Mouse (Mus musculus): ENCODE measurements at regions not wholly inside any gene's neighbourhood (a gene's known extent, or its start where the extent isn't known, plus 50 kb on each side); places are given as distances from the start of the nearest gene placed in this dataset.

GRCm38 (mm10) chr2:174555778-174556177, 82.9 kb upstream of the Prelid3b start:
- H3K4me1 ChIP-seq (ENCODE audit: control insufficient read depth, insufficient read depth, low read length), result no peaks in the 10 kb centered on the region
- H3K27ac ChIP-seq (replicated peaks; ENCODE audit: low read depth, low read length), result no peak overlapping the region
- DNase-seq (ENCODE audit: low spot score), result no peak
- ATAC-seq (ENCODE audit: low FRiP score, low read depth), result no peak
- no peaks in the 10 kb centered on the region for H3K36me3 ChIP-seq (ENCODE audit: control insufficient read depth, insufficient read depth, low read length)
- WGBS, result 94% methylated on average over 11 of the region's 11 CpGs
- no peak overlapping the region for H3K4me2 ChIP-seq (replicated peaks; ENCODE audit: low read depth, low read length, severe bottlenecking)
- H3K9ac ChIP-seq (ENCODE audit: low read depth, low read length, severe bottlenecking), result no peak overlapping the region
- TF ChIP-seq POLR2A (IDR thresholded peaks at IDR 0.05; ENCODE audit: borderline replicate concordance, extremely low read depth, insufficient read depth, insufficient read length), result no peak
- no peaks in the 10 kb centered on the region for H3K27me3 ChIP-seq (ENCODE audit: control insufficient read depth, insufficient read depth, low read length)
- H3K4me3 ChIP-seq (replicated peaks; ENCODE audit: low read length), result no peak overlapping the region
- no peaks in the 10 kb centered on the region for H3K9me3 ChIP-seq (ENCODE audit: control insufficient read depth, low read length)

GRCm38 (mm10) chr2:174561828-174562429, 81.4 kb upstream of the Zfp831 start:
- Histone ChIP-seq H3K9me3 (ENCODE audit: control insufficient read depth, low read length) (no peaks in the 10 kb centered on the region), H3K27me3 (ENCODE audit: control insufficient read depth, insufficient read depth, low read length) (no peaks in the 10 kb centered on the region), H3K36me3 (ENCODE audit: control insufficient read depth, insufficient read depth, low read length) (no peaks in the 10 kb centered on the region), H3K4me1 (ENCODE audit: control insufficient read depth, insufficient read depth, low read length) (peaks cover 6% of the 10 kb centered on the region; the same call in 1 of the 2 replicates), H3K4me2 (replicated peaks; ENCODE audit: low read depth, low read length, severe bottlenecking) (no peak overlapping the region), H3K4me3 (replicated peaks; ENCODE audit: low read length) (no peak overlapping the region), H3K27ac (replicated peaks; ENCODE audit: low read depth, low read length) (no peak overlapping the region), H3K9ac (ENCODE audit: low read depth, low read length, severe bottlenecking) (no peak overlapping the region)
- no peak for TF ChIP-seq POLR2A (IDR thresholded peaks at IDR 0.05; ENCODE audit: borderline replicate concordance, extremely low read depth, insufficient read depth, insufficient read length)
- peak; percentile 56 for ATAC-seq (ENCODE audit: low FRiP score, low read depth)
- peak; percentile 53 for DNase-seq (ENCODE audit: low spot score)
- WGBS, result 42% methylated on average over 7 of the region's 7 CpGs

- no peak overlapping the region for H3K9ac ChIP-seq (ENCODE audit: low read depth, low read length, severe bottlenecking)
- no peak for TF ChIP-seq POLR2A (IDR thresholded peaks at IDR 0.05; ENCODE audit: borderline replicate concordance, extremely low read depth, insufficient read depth, insufficient read length)
- no peak overlapping the region for H3K4me3 ChIP-seq (replicated peaks; ENCODE audit: low read length)
- H3K4me2 ChIP-seq (replicated peaks; ENCODE audit: low read depth, low read length, severe bottlenecking), result no peak overlapping the region
- no peak for ATAC-seq (ENCODE audit: low FRiP score, low read depth)
- H3K9me3 ChIP-seq (ENCODE audit: control insufficient read depth, low read length), result no peaks in the 10 kb centered on the region
- H3K36me3 ChIP-seq (ENCODE audit: control insufficient read depth, insufficient read depth, low read length), result no peaks in the 10 kb centered on the region
- 89% methylated on average over 3 of the region's 3 CpGs for WGBS
- peaks cover 6% of the 10 kb centered on the region; the same call in 1 of the 2 replicates for H3K4me1 ChIP-seq (ENCODE audit: control insufficient read depth, insufficient read depth, low read length)
- DNase-seq (ENCODE audit: low spot score), result no peak
- H3K27ac ChIP-seq (replicated peaks; ENCODE audit: low read depth, low read length), result no peak overlapping the region
- H3K27me3 ChIP-seq (ENCODE audit: control insufficient read depth, insufficient read depth, low read length), result no peaks in the 10 kb centered on the region
These were observed 79.4 kb upstream of the Zfp831 start for GRCm38 (mm10) chr2:174563917-174564316.

- ATAC-seq (ENCODE audit: low FRiP score, low read depth) (peak; percentile 56; the same call in 1 of the 2 replicates), DNase-seq (ENCODE audit: low spot score) (no peak)
- no peak for TF ChIP-seq POLR2A (IDR thresholded peaks at IDR 0.05; ENCODE audit: borderline replicate concordance, extremely low read depth, insufficient read depth, insufficient read length)
- H3K36me3 ChIP-seq (ENCODE audit: control insufficient read depth, insufficient read depth, low read length), result no peaks in the 10 kb centered on the region
- peaks cover 6% of the 10 kb centered on the region; the same call in 1 of the 2 replicates for H3K4me1 ChIP-seq (ENCODE audit: control insufficient read depth, insufficient read depth, low read length)
- 27% methylated on average over 5 of the region's 5 CpGs for WGBS
- H3K9me3 ChIP-seq (ENCODE audit: control insufficient read depth, low read length), result no peaks in the 10 kb centered on the region
- no peak overlapping the region for H3K9ac ChIP-seq (ENCODE audit: low read depth, low read length, severe bottlenecking)
- no peaks in the 10 kb centered on the region for H3K27me3 ChIP-seq (ENCODE audit: control insufficient read depth, insufficient read depth, low read length)
- no peak overlapping the region for H3K4me2 ChIP-seq (replicated peaks; ENCODE audit: low read depth, low read length, severe bottlenecking)
- no peak overlapping the region for H3K27ac ChIP-seq (replicated peaks; ENCODE audit: low read depth, low read length)
- no peak overlapping the region for H3K4me3 ChIP-seq (replicated peaks; ENCODE audit: low read length)
These were observed 78.5 kb upstream of the Zfp831 start for GRCm38 (mm10) chr2:174564817-174565216.

GRCm38 (mm10) chr2:174565891-174566290, 77.4 kb upstream of the Zfp831 start:
- H3K9me3 ChIP-seq (ENCODE audit: control insufficient read depth, low read length), result no peaks in the 10 kb centered on the region
- DNase-seq (ENCODE audit: low spot score) (no peak), ATAC-seq (ENCODE audit: low FRiP score, low read depth) (no peak)
- H3K4me1 ChIP-seq (ENCODE audit: control insufficient read depth, insufficient read depth, low read length), result peaks cover 6% of the 10 kb centered on the region; the same call in 1 of the 2 replicates
- no peak overlapping the region for H3K4me2 ChIP-seq (replicated peaks; ENCODE audit: low read depth, low read length, severe bottlenecking)
- no peak overlapping the region for H3K4me3 ChIP-seq (replicated peaks; ENCODE audit: low read length)
- no peak for TF ChIP-seq POLR2A (IDR thresholded peaks at IDR 0.05; ENCODE audit: borderline replicate concordance, extremely low read depth, insufficient read depth, insufficient read length)
- no peak overlapping the region for H3K27ac ChIP-seq (replicated peaks; ENCODE audit: low read depth, low read length)
- 77% methylated on average over 7 of the region's 7 CpGs for WGBS
- no peak overlapping the region for H3K9ac ChIP-seq (ENCODE audit: low read depth, low read length, severe bottlenecking)
- no peaks in the 10 kb centered on the region for H3K27me3 ChIP-seq (ENCODE audit: control insufficient read depth, insufficient read depth, low read length)
- no peaks in the 10 kb centered on the region for H3K36me3 ChIP-seq (ENCODE audit: control insufficient read depth, insufficient read depth, low read length)
